Mouse (Mus musculus) liver, adult 2 months (tissue): Measurements from ENCODE around the gene Osbpl9.

ENCODE experiments used
- CTCF ChIP-seq: fragments of 200-500 bp; IDR thresholded peaks from 2 replicates; pipeline ENCODE4 v1.5.1; 2011; ENCODE audit warnings: low read depth, low read length, control low read depth
- POLR2A ChIP-seq: fragments of 200-500 bp; IDR thresholded peaks from 2 replicates; pipeline ENCODE4 v1.6.1; 2011; ENCODE audit warnings: low read length, control low read depth; ENCODE audit not compliant: insufficient read depth; ENCODE audit errors: extremely low read depth

DNA sequence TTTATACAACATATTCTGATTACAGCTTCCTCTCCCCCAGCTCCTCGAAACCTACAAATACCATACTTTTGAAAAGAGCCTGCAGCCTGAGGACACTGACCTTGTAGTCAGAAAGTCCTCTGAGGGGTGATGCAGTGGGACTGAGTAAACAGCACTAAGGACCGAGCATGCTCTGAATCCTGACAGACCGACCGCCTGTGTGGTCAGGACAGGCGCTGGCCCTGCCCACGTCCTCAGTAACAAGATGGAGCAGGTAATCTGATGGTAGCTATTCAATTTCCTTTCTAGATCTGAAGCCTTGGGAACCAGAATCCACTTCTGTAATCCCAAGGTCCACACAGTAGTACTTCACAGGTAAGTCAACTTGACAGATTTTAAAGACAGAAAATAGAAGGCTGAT lies 93.1 kb downstream of the Osbpl9 start:
- no peak for TF ChIP-seq CTCF
- no peak for TF ChIP-seq POLR2A
